Mouse (Mus musculus) hindbrain, embryonic 16.5 days (tissue): ENCODE measurements around the gene Fyb2. TPM values are rescaled to one million over a fixed set of nuclear protein-coding genes. Genes with fewer than 3 reads are reported as not detected.

ENCODE experiments used
- ATAC-seq: fragments of 200-750 bp; cut with Nextera tagmentation; 2 replicates; pipeline ENCODE4 v1.8.0; 2017; ENCODE audit warnings: moderate TSS enrichment, moderate library complexity
- H3K27ac ChIP-seq: fragments of 300-500 bp; sonication (generic); 2 replicates; pipeline ENCODE4 v1.5.1; 2014; ENCODE audit warnings: low read depth, mild to moderate bottlenecking, control low read depth, low read length, moderate library complexity
- H3K27me3 ChIP-seq: fragments of 300-500 bp; sonication (generic); replicated peaks from 2 replicates; pipeline ENCODE4 v1.6.1; 2014; ENCODE audit warnings: low read length; ENCODE audit not compliant: control insufficient read depth, insufficient read depth
- H3K36me3 ChIP-seq: fragments of 300-500 bp; sonication (generic); 2 replicates; pipeline ENCODE4 v1.6.1; 2014; ENCODE audit warnings: mild to moderate bottlenecking, low read length, moderate library complexity, mixed read lengths; ENCODE audit not compliant: control insufficient read depth, insufficient read depth
- H3K4me1 ChIP-seq: fragments of 300-500 bp; sonication (generic); 2 replicates; pipeline ENCODE4 v1.6.1; 2014; ENCODE audit warnings: low read depth, low read length; ENCODE audit not compliant: control insufficient read depth, insufficient read depth
- H3K4me2 ChIP-seq: fragments of 300-500 bp; sonication (generic); 2 replicates; pipeline ENCODE4 v1.6.1; 2014; ENCODE audit warnings: mild to moderate bottlenecking, low read length, control low read depth, moderate library complexity
- H3K4me3 ChIP-seq: fragments of 300-500 bp; sonication (generic); 2 replicates; pipeline ENCODE4 v1.5.1; 2014; ENCODE audit warnings: mild to moderate bottlenecking, low read length, control low read depth, moderate library complexity
- H3K9ac ChIP-seq: fragments of 300-500 bp; sonication (generic); 2 replicates; pipeline ENCODE4 v1.6.1; 2014; ENCODE audit warnings: low read depth, mild to moderate bottlenecking, control low read depth, low read length, moderate library complexity
- H3K9me3 ChIP-seq: fragments of 300-500 bp; sonication (generic); 2 replicates; pipeline ENCODE4 v1.6.1; 2014; ENCODE audit warnings: mild to moderate bottlenecking, low read length, moderate library complexity; ENCODE audit not compliant: control insufficient read depth
- WGBS: fragments of 180-500 bp; shearing (Covaris S2); extraction: QIAGEN DNeasy Blood & Tissue Kit; methylation state at CpG from one replicate; pipeline ENCODE4 v1.1.7; 2014; 5-methylcytosine and 5-hydroxymethylcytosine counted together
- polyA plus RNA-seq: library from polyadenylated mRNA; unstranded; fragments of >200 nt; fragmentation: Nextera tagmentation; extraction: Ambion mirVana; gene quantifications from 2 replicates; pipeline ENCODE4 v1.2.1, GENCODE M21; 2015

The Fyb2 gene
- polyA plus RNA-seq, 1 experiment from 2014 or later = 0.11 TPM

DNA sequence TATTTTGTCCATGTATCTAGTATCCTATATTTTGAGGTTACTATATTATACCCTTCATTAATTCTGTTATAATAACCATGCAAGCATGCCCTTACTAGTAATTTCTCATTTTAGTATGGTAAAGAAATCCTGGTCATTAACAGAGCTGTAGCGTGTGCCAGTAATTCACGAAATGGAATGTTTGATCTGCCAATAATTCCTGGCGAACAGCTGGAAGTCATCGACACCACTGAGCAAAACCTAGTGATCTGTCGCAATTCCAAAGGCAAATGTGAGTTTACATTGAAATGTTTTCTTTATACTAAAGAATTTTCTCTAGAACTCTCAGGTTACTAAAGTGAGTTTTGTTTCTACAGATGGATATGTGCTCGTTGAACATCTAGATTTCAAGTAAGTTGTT is 102.2 kb downstream of the Fyb2 start:
- Histone ChIP-seq H3K4me1 (no peaks in the 10 kb centered on the region), H3K36me3 (no peaks in the 10 kb centered on the region), H3K27ac (no peak overlapping the region), H3K27me3 (no peaks in the 10 kb centered on the region), H3K9ac (no peak overlapping the region), H3K4me3 (no peak overlapping the region), H3K4me2 (no peak overlapping the region), H3K9me3 (no peaks in the 10 kb centered on the region)
- no peak for ATAC-seq
- WGBS = 82% methylated on average over 6 of the region's 6 CpGs

DNA sequence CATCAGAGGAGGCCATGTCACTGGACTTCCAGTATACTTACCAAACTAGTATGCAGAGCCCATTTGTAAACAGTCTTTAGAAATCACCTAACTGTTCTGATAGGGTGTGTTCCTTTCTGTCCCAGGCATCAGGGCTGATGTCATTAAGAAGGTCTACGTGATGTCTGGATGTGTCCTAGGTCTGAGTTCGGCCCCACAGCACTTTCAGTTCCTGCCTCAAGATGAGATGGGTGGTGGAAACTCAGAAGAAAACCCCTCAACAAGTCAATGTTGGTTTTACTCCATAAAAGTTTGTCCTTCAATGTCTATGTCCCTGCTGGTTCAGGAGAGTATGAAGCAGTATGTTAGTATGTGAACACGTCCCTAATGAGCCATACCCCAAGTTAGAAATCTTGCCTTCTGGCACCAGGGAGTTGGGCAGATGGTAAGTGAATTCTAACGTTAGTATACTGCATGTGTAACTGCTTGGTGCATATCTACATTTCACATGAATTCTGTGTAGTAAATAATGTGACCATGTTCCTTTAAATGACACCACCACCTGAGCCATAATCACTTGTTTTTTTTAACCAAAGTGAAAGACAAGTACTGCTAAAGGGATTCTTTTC is 102.9 kb downstream of the Fyb2 start:
- Histone ChIP-seq H3K4me3 (no peak overlapping the region), H3K36me3 (no peaks in the 10 kb centered on the region), H3K9ac (no peak overlapping the region), H3K4me1 (no peaks in the 10 kb centered on the region), H3K27ac (no peak overlapping the region), H3K27me3 (no peaks in the 10 kb centered on the region), H3K4me2 (no peak overlapping the region), H3K9me3 (no peaks in the 10 kb centered on the region)
- ATAC-seq = no peak
- 85% methylated on average over 4 of the region's 4 CpGs for WGBS

DNA sequence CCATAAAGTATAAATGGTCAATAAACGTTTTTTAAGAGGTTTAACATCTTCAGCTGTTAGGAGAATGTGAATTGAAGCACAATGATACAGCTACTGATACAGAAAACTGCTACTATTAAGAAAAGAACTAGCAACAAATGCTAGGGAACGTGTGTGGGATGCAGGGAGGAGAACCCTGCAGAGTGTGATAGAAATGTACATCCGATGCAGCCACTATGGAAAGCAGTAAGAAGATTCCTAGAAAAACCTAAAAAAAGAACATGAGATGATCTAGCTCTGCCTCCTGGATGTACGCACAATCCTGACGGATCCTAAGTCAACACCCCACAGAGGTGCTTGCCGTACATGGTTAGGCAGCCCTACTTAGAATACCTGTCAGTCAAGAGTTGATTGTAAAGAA is 114.0 kb downstream of the Fyb2 start:
- Histone ChIP-seq H3K9me3 (no peaks in the 10 kb centered on the region), H3K4me3 (no peak overlapping the region), H3K36me3 (no peaks in the 10 kb centered on the region), H3K4me1 (no peaks in the 10 kb centered on the region), H3K27ac (no peak overlapping the region), H3K9ac (no peak overlapping the region), H3K4me2 (no peak overlapping the region), H3K27me3 (no peaks in the 10 kb centered on the region)
- no peak for ATAC-seq
- WGBS = 75% methylated on average over 6 of the region's 6 CpGs

DNA sequence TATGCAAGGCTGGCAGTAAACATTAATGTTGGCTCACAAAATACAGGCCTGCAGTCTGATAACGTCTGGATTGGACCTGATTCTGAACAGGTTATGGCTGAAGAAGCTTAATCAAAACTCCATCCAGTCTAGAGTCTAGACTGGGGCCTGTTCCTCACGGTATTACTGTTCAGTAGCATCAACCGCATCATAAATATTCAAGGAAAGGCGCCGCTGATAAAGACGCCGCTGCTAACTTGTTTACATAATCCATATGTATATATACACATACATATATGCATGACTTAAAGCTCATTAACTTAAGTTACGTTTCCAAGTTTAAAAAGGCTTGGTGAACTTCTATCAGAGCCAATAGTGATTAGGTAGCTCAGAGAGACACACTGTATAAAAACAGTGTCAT is 117.8 kb downstream of the Fyb2 start:
- no peaks in the 10 kb centered on the region for H3K4me1 ChIP-seq
- H3K9me3 ChIP-seq = no peaks in the 10 kb centered on the region
- no peak overlapping the region for H3K4me2 ChIP-seq
- no peak for ATAC-seq
- H3K27me3 ChIP-seq = no peaks in the 10 kb centered on the region
- WGBS = 72% methylated on average over 8 of the region's 8 CpGs
- no peak overlapping the region for H3K4me3 ChIP-seq
- H3K27ac ChIP-seq = no peak overlapping the region
- H3K36me3 ChIP-seq = peaks cover 2% of the 10 kb centered on the region; the same call in 1 of the 2 replicates
- H3K9ac ChIP-seq = no peak overlapping the region

DNA sequence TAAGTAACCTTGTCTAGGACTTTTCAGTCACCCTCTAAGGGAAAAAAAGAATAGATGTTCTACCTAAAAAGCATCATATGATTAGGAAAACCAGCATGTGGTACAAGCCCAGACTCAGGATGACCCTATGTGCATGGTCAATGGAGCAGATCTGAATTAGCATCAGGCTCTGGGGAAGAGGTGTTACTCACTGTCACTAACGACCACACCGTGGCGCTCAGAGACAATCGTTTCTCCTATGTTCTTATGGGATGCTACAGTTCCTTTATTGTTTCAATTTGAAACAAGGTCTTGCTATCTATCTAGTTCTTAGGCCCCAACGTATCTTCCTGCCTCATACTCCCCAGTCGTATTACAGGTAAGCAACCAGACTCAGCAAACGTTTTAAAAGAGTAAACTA is 119.9 kb downstream of the Fyb2 start:
- Histone ChIP-seq H3K4me2 (no peak overlapping the region), H3K4me1 (no peaks in the 10 kb centered on the region), H3K36me3 (peaks cover 7% of the 10 kb centered on the region), H3K27me3 (no peaks in the 10 kb centered on the region), H3K4me3 (no peak overlapping the region), H3K9me3 (no peaks in the 10 kb centered on the region), H3K27ac (no peak overlapping the region), H3K9ac (no peak overlapping the region)
- 41% methylated on average over 7 of the region's 7 CpGs for whole genome bisulfite sequencing
- ATAC-seq = no peak

DNA sequence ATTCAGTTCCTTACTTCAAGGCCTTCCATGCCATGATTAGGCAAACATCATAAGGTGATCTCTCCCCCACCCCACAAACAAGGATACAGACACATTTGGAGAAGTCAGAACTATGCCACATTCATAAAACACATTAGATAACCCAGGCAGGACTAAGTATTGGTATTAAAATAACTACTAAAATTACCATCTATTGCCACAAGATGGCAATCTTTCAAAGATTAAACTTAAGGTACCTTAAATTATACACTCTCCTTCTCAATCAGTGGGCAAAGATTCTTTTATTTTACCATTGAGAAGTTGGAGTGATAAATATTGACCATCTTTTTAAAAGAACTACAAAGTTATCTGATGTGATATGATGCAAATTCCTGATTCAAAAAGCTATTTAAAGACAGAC is 121.0 kb downstream of the Fyb2 start:
- no peak overlapping the region for H3K27ac ChIP-seq
- no peaks in the 10 kb centered on the region for H3K9me3 ChIP-seq
- H3K4me2 ChIP-seq = no peak overlapping the region
- H3K4me3 ChIP-seq = no peak overlapping the region
- H3K9ac ChIP-seq = no peak overlapping the region
- no peaks in the 10 kb centered on the region for H3K27me3 ChIP-seq
- no peak for ATAC-seq
- H3K4me1 ChIP-seq = no peaks in the 10 kb centered on the region
- peaks cover 7% of the 10 kb centered on the region for H3K36me3 ChIP-seq

DNA sequence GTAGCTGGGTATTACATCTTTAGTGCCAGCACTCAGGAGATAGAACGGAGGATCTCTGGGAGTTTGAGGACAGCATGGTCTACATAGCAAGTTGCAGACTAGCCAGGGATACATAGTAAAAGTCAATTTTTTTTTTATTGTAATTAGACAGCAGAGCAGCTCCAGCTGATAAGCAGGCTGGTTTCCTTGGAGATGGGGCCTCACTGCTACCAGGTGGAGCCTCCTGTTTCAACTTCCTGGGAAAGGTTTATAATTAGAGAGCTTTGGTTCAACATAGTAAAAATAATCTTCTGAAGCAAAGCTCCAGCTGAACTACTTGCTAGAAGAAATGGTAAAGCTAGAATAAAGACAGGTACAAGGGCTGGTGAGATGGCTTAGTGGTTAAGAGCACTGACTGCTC is 136.8 kb downstream of the Fyb2 start:
- Histone ChIP-seq H3K27me3 (no peaks in the 10 kb centered on the region), H3K36me3 (no peaks in the 10 kb centered on the region), H3K4me2 (no peak overlapping the region), H3K9ac (no peak overlapping the region), H3K4me1 (no peaks in the 10 kb centered on the region), H3K4me3 (no peak overlapping the region), H3K27ac (no peak overlapping the region), H3K9me3 (no peaks in the 10 kb centered on the region)
- WGBS = 79% methylated on average over 1 of the region's 1 CpGs
- no peak for ATAC-seq

DNA sequence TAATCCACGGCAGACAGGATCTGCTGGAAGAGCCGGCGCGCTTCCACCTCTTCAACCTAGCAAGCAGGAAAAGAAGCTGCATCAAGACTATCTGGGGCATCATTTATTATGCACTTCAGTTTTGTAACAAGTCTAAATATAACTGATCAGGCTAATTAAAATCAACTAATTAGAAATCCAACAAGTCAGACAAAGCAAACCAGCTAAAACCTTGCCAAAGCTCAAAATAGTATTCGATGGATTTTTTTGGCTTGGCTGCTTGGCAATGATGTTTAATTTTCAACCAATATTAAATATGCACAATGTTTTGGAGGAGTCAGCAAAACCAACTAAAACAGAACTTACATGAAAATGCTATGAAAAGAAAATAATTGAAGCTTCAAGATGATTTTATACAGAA is 138.0 kb downstream of the Fyb2 start:
- no peak for ATAC-seq
- 80% methylated on average over 5 of the region's 5 CpGs for WGBS

More for the DNA sequence above, 138.0 kb downstream of the Fyb2 start:
- Histone ChIP-seq H3K4me3 (no peak overlapping the region), H3K27me3 (no peaks in the 10 kb centered on the region), H3K36me3 (no peaks in the 10 kb centered on the region), H3K9ac (no peak overlapping the region), H3K4me2 (no peak overlapping the region), H3K9me3 (no peaks in the 10 kb centered on the region), H3K27ac (no peak overlapping the region), H3K4me1 (no peaks in the 10 kb centered on the region)
